Comparison of ENCODE assay signal across 20 mouse cellular contexts in genomic region chr11:32555103-32555689, GRCm38 (mm10). TPM values are rescaled to one million over a fixed set of nuclear protein-coding genes. Genes with fewer than 3 reads are reported as not detected.
DNase-seq lines count a peak whose midpoint lies in the region; ATAC-seq and TF ChIP-seq lines count a peak whose summit lies in the region.
"Had no signal": no experiment of that assay in that cellular context is flagged by ENCODE, and none has a peak within 500 bp of the region (broad histone marks: within the 10 kb centered on the region; RNA-seq: fewer than 3 reads in every experiment).

No protein-coding gene starts in this region.

- no peaks in the 10 kb centered on the region for H3K27me3 ChIP-seq in liver, embryonic 12.5 days (replicated peaks)
- H3K27me3 ChIP-seq in G1E (ENCODE audit: insufficient read depth, low read length): no peaks in the 10 kb centered on the region; the same call in 1 of the 2 replicates
- H3K27me3 ChIP-seq in liver, postnatal 0 days (ENCODE audit: insufficient read depth, low read length): no peaks in the 10 kb centered on the region
- H3K27me3 ChIP-seq in forebrain, postnatal 0 days (ENCODE audit: insufficient read depth, low read length): no peaks in the 10 kb centered on the region
- H3K27me3 ChIP-seq: embryonic facial prominence, embryonic 12.5 days; forebrain, embryonic 15.5 days; megakaryocyte, embryonic 14.5 days had no signal

- no peak overlapping the region for H3K4me3 ChIP-seq in liver, embryonic 12.5 days
- no peak overlapping the region; the same call in 1 of the 2 replicates for H3K4me3 ChIP-seq in G1E (ENCODE audit: low read depth, low read length)
- H3K4me3 ChIP-seq in liver, postnatal 0 days (ENCODE audit: low read depth, low read length): no peak overlapping the region
- H3K4me3 ChIP-seq in forebrain, postnatal 0 days (ENCODE audit: low read depth, low read length): no peak overlapping the region
- H3K4me3 ChIP-seq: embryonic facial prominence, embryonic 12.5 days; erythroblast, embryonic 14.5 days; forebrain, embryonic 15.5 days had no signal

- no peak for TF ChIP-seq CTCF in G1E (IDR thresholded peaks at IDR 0.05; ENCODE audit: low read depth, low read length)
- no peak for TF ChIP-seq CTCF in liver, postnatal 0 days (IDR thresholded peaks at IDR 0.05; ENCODE audit: low read depth)
- no peak for TF ChIP-seq CTCF in forebrain, postnatal 0 days (IDR thresholded peaks at IDR 0.05; ENCODE audit: low read depth)

- H3K9ac ChIP-seq in liver, embryonic 12.5 days: no peak overlapping the region; the same call in 1 of the 2 replicates
- H3K9ac ChIP-seq in liver, postnatal 0 days (replicated peaks): no peak overlapping the region
- no peak overlapping the region for H3K9ac ChIP-seq in forebrain, postnatal 0 days
- H3K9ac ChIP-seq: embryonic facial prominence, embryonic 12.5 days; forebrain, embryonic 15.5 days had no signal

- ATAC-seq in liver, embryonic 12.5 days: no peak
- ATAC-seq in G1E (ENCODE audit: extremely low read depth, insufficient number of reproducible peaks, low FRiP score, poor library complexity, severe bottlenecking): 0 out of 2 replicates have a peak, but pooled peaks have one; percentile 16
- peak; percentile 33; the same call in 1 of the 2 replicates for ATAC-seq in liver, postnatal 0 days
- no peak for ATAC-seq in forebrain, postnatal 0 days
- ATAC-seq: forebrain, embryonic 15.5 days had no signal

- 0 out of 2 replicates have a peak overlapping the region, but pooled peaks have one; percentile 28 for H3K27ac ChIP-seq in liver, embryonic 12.5 days
- H3K27ac ChIP-seq in liver, postnatal 0 days (ENCODE audit: low read depth): peak overlapping the region; percentile 46
- no peak overlapping the region for H3K27ac ChIP-seq in forebrain, postnatal 0 days (ENCODE audit: low read depth, low read length)
- H3K27ac ChIP-seq: embryonic facial prominence, embryonic 12.5 days; forebrain, embryonic 15.5 days had no signal

- no peak overlapping the region for H3K4me2 ChIP-seq in liver, embryonic 12.5 days
- H3K4me2 ChIP-seq in liver, postnatal 0 days (ENCODE audit: low read depth, low read length): peak overlapping the region; percentile 5; the same call in 1 of the 2 replicates
- H3K4me2 ChIP-seq in forebrain, postnatal 0 days (ENCODE audit: low read depth): no peak overlapping the region
- H3K4me2 ChIP-seq: embryonic facial prominence, embryonic 12.5 days; forebrain, embryonic 15.5 days had no signal

- H3K9me3 ChIP-seq in liver, embryonic 12.5 days (replicated peaks): no peaks in the 10 kb centered on the region
- no peaks in the 10 kb centered on the region for H3K9me3 ChIP-seq in G1E (replicated peaks)
- H3K9me3 ChIP-seq in liver, postnatal 0 days (ENCODE audit: low read length): no peaks in the 10 kb centered on the region
- no peaks in the 10 kb centered on the region for H3K9me3 ChIP-seq in forebrain, postnatal 0 days (ENCODE audit: low read length)
- H3K9me3 ChIP-seq: embryonic facial prominence, embryonic 12.5 days; forebrain, embryonic 15.5 days; megakaryocyte, embryonic 14.5 days had no signal

- peaks cover 13% of the 10 kb centered on the region for H3K36me3 ChIP-seq in liver, embryonic 12.5 days
- peaks cover 61% of the 10 kb centered on the region for H3K36me3 ChIP-seq in G1E (replicated peaks)
- H3K36me3 ChIP-seq in liver, postnatal 0 days (replicated peaks; ENCODE audit: insufficient read depth, low read length): no peaks in the 10 kb centered on the region
- no peaks in the 10 kb centered on the region for H3K36me3 ChIP-seq in forebrain, postnatal 0 days (ENCODE audit: insufficient read depth)
- H3K36me3 ChIP-seq: embryonic facial prominence, embryonic 12.5 days; forebrain, embryonic 15.5 days had no signal

- intact Hi-C loops in heart, postnatal 14 days (cut with DNase I): no loop called here

- WGBS in liver, embryonic 12.5 days (ENCODE audit: insufficient replicate concordance): 78% methylated on average over 12 of the region's 12 CpGs
- 76% methylated on average over 12 of the region's 12 CpGs for WGBS in liver, postnatal 0 days (ENCODE audit: insufficient replicate concordance)
- 95% methylated on average over 12 of the region's 12 CpGs for WGBS in forebrain, postnatal 0 days

- H3K4me1 ChIP-seq in liver, embryonic 12.5 days: peaks cover 62% of the 10 kb centered on the region
- H3K4me1 ChIP-seq in G1E (ENCODE audit: insufficient read depth, low read depth, low read length): peaks cover 56% of the 10 kb centered on the region
- peaks cover 55% of the 10 kb centered on the region for H3K4me1 ChIP-seq in liver, postnatal 0 days (ENCODE audit: insufficient read depth)
- no peaks in the 10 kb centered on the region for H3K4me1 ChIP-seq in forebrain, postnatal 0 days (ENCODE audit: insufficient read depth)

- DNase-seq in heart, adult 11 months: peak; percentile 93
- no peak for DNase-seq in heart, postnatal 14 days
- no peak for DNase-seq in liver
- no peak for DNase-seq in G1E (ENCODE audit: low spot score)
- peak; percentile 56 for DNase-seq in liver, postnatal 0 days
- no peak for DNase-seq in forebrain, postnatal 0 days
- no peak for DNase-seq in frontal cortex, postnatal 36 days (ENCODE audit: low spot score in 2 of 2)
- DNase-seq: cerebellum, adult 9-11 months; kidney, postnatal 4 days; lung, adult 18-20 months; lung, postnatal 14 days; right cerebral cortex, postnatal 4 days had no signal

- no peak for TF ChIP-seq EP300 in liver, postnatal 0 days (IDR thresholded peaks at IDR 0.05; ENCODE audit: low read depth)

RNA-seq across cellular contexts. Expression of gene Stk10, which starts 22.1 kb away (rescaled TPM):
- 10 to 100 TPM; 14.3 to 14.5 TPM for total RNA-seq in heart, postnatal 14 days (2021)
- 5.7 and 6.0 TPM in 2 replicates for polyA plus RNA-seq in liver, embryonic 12.5 days (2016; fragmentation: Nextera tagmentation; extraction: Ambion mirVana)
- total RNA-seq in G1E (2014; fragmentation: Nextera tagmentation): 31.0 and 31.4 TPM in 2 replicates
- total RNA-seq in G1E (2017): 47.5 and 52.1 TPM in 2 replicates
- polyA plus RNA-seq in G1E (2012): 30.1 and 36.0 TPM in 2 replicates
- polyA plus RNA-seq in liver, postnatal 0 days (2015; fragmentation: Nextera tagmentation; extraction: Ambion mirVana): 2.2 and 2.3 TPM in 2 replicates
- 2.0 and 2.3 TPM in 2 replicates for total RNA-seq in forebrain, postnatal 0 days (2014; rRNA removed)
- polyA plus RNA-seq in forebrain, postnatal 0 days (2015; fragmentation: Nextera tagmentation; extraction: Ambion mirVana): 0.90 and 0.97 TPM in 2 replicates

RNA-seq across cellular contexts. Expression of gene Efcab9, which starts 23.3 kb away (rescaled TPM):
- under 1 TPM; 0.57 to 0.68 TPM for total RNA-seq in heart, postnatal 14 days (2021)
- polyA plus RNA-seq in liver, embryonic 12.5 days (2016; fragmentation: Nextera tagmentation; extraction: Ambion mirVana): 0.28 and 0.56 TPM in 2 replicates
- total RNA-seq in G1E (2014; fragmentation: Nextera tagmentation) (1.4 and 4.6 TPM in 2 replicates), G1E (2017) (3.5 and 5.5 TPM in 2 replicates)
- polyA plus RNA-seq in G1E (2012): 0.12 TPM in 1 of 2 replicates, not detected in the other
- 0.17 and 0.21 TPM in 2 replicates for polyA plus RNA-seq in liver, postnatal 0 days (2015; fragmentation: Nextera tagmentation; extraction: Ambion mirVana)
- not detected in 2 replicates for total RNA-seq in forebrain, postnatal 0 days (2014; rRNA removed)
- 0.22 TPM in 1 of 2 replicates, not detected in the other for polyA plus RNA-seq in forebrain, postnatal 0 days (2015; fragmentation: Nextera tagmentation; extraction: Ambion mirVana)
- total RNA-seq: granulocyte monocyte progenitor cell, adult 5-6 weeks; midbrain, postnatal 0 days had no signal
- polyA plus RNA-seq: erythroblast, embryonic 14.5 days; limb, embryonic 11.5 days; midbrain, postnatal 0 days had no signal

Comparison
In these comparisons a context has a peak if more than half of its experiments do, and no peak if none do; other contexts are left out.
1. DNase-seq: peak in heart, adult 11 months (single experiment) and liver, postnatal 0 days (single experiment); none in heart, postnatal 14 days (0 of 2), liver (single experiment), G1E (single experiment), forebrain, postnatal 0 days (single experiment) and frontal cortex, postnatal 36 days (0 of 2).
2. ATAC-seq: peak in G1E (single experiment) and liver, postnatal 0 days (single experiment); none in liver, embryonic 12.5 days (single experiment) and forebrain, postnatal 0 days (single experiment).